Comparison of ENCODE assay signal across 8 mouse cellular contexts in genomic region chr2:30445312-30445711, GRCm38 (mm10). TPM values are rescaled to one million over a fixed set of nuclear protein-coding genes. Genes with fewer than 3 reads are reported as not detected.
DNase-seq lines count a peak whose midpoint lies in the region; ATAC-seq and TF ChIP-seq lines count a peak whose summit lies in the region.

No protein-coding gene starts in this region.

- 11% methylated on average over 2 of the region's 2 CpGs for WGBS in embryonic facial prominence, embryonic 11.5 days

- H3K27me3 ChIP-seq in embryonic facial prominence, embryonic 11.5 days (ENCODE audit: control insufficient read depth, insufficient read depth, low read length), result no peaks in the 10 kb centered on the region

- peak overlapping the region; percentile 41; the same call in 1 of the 2 replicates for H3K27ac ChIP-seq in left cerebral cortex, adult 2 months
- peak overlapping the region; percentile 68 for H3K27ac ChIP-seq in embryonic facial prominence, embryonic 11.5 days (replicated peaks; ENCODE audit: low read depth, low read length)

- peak overlapping the region; percentile 26 for H3K9ac ChIP-seq in embryonic facial prominence, embryonic 11.5 days (replicated peaks; ENCODE audit: low read length)

- DNase-seq in left cerebral cortex, adult 2 months (ENCODE audit: extremely low spot score in 1 of 2, low spot score in 2 of 2), result no peak
- DNase-seq in left cerebral cortex, adult 18-20 months (ENCODE audit: low spot score in 2 of 2), result no peak
- peak; percentile 74 for DNase-seq in embryonic facial prominence, embryonic 11.5 days (ENCODE audit: low spot score)
- DNase-seq in kidney, adult 18-20 months, result peak; percentile 49
- peak; percentile 28 for DNase-seq in lung, postnatal 14 days
- DNase-seq in thymus, postnatal 25 days, result no peak
- no peak for DNase-seq in right cerebral cortex, adult 18-20 months
- DNase-seq in spleen, postnatal 36 days (ENCODE audit: low spot score in 2 of 2), result no peak

- H3K9me3 ChIP-seq in embryonic facial prominence, embryonic 11.5 days (replicated peaks; ENCODE audit: control insufficient read depth, low read length), result no peaks in the 10 kb centered on the region; the same call in 1 of the 2 replicates

- peaks cover 30% of the 10 kb centered on the region for H3K4me1 ChIP-seq in embryonic facial prominence, embryonic 11.5 days (ENCODE audit: control insufficient read depth, insufficient read depth, low read length)

- no peak overlapping the region for H3K4me2 ChIP-seq in embryonic facial prominence, embryonic 11.5 days (ENCODE audit: low read depth, low read length)

- intact Hi-C loops in left cerebral cortex, adult 2 months (cut with DNase I), result no loop called here

- TF ChIP-seq CTCF in left cerebral cortex, adult 2 months (IDR thresholded peaks at IDR 0.05), result no peak

- H3K36me3 ChIP-seq in embryonic facial prominence, embryonic 11.5 days (replicated peaks; ENCODE audit: control insufficient read depth, insufficient read depth, low read depth, low read length), result peaks cover 5% of the 10 kb centered on the region

- ATAC-seq in embryonic facial prominence, embryonic 11.5 days (replicated peaks; ENCODE audit: insufficient number of reproducible peaks, low FRiP score, low TSS enrichment, low read depth), result no peak

- no peak overlapping the region for H3K4me3 ChIP-seq in left cerebral cortex, adult 2 months
- H3K4me3 ChIP-seq in embryonic facial prominence, embryonic 11.5 days (ENCODE audit: low read depth, low read length), result no peak overlapping the region

RNA-seq across cellular contexts. Expression of gene Ier5l, which starts 28.7 kb away (rescaled TPM):
- 10 to 100 TPM; 20.9 to 25.3 TPM for total RNA-seq in left cerebral cortex, adult 2 months (2021)
- total RNA-seq in left cerebral cortex, adult 18-20 months (2021), result 10 to 100 TPM; 30.3 to 30.4 TPM
- 6.6 and 12.6 TPM in 2 replicates for polyA plus RNA-seq in embryonic facial prominence, embryonic 11.5 days (2014; fragmentation: Nextera tagmentation; extraction: Ambion mirVana)

RNA-seq across cellular contexts. Expression of gene Ptpa, which starts 29.5 kb away (rescaled TPM):
- 100 to 1,000 TPM; 177 to 178 TPM for total RNA-seq in left cerebral cortex, adult 2 months (2021)
- total RNA-seq in left cerebral cortex, adult 18-20 months (2021), result 100 to 1,000 TPM; 182 to 189 TPM
- polyA plus RNA-seq in embryonic facial prominence, embryonic 11.5 days (2014; fragmentation: Nextera tagmentation; extraction: Ambion mirVana), result 53.7 and 62.4 TPM in 2 replicates

RNA-seq across cellular contexts. Expression of gene Crat, which starts 29.7 kb away (rescaled TPM):
- total RNA-seq in left cerebral cortex, adult 2 months (2021), result 10 to 100 TPM; 56.5 to 58.2 TPM
- total RNA-seq in left cerebral cortex, adult 18-20 months (2021), result 10 to 100 TPM; 53.7 to 57.3 TPM
- polyA plus RNA-seq in embryonic facial prominence, embryonic 11.5 days (2014; fragmentation: Nextera tagmentation; extraction: Ambion mirVana), result 24.0 and 29.6 TPM in 2 replicates

RNA-seq across cellular contexts. Expression of gene Dolpp1, which starts 53.3 kb away (rescaled TPM):
- 10 to 100 TPM; 25.8 to 26.8 TPM for total RNA-seq in left cerebral cortex, adult 2 months (2021)
- total RNA-seq in left cerebral cortex, adult 18-20 months (2021), result 10 to 100 TPM; 24.2 to 27.5 TPM
- polyA plus RNA-seq in embryonic facial prominence, embryonic 11.5 days (2014; fragmentation: Nextera tagmentation; extraction: Ambion mirVana), result 29.1 and 33.4 TPM in 2 replicates

Comparison
In these comparisons a context has a peak if more than half of its experiments do, and no peak if none do; other contexts are left out.
1. DNase-seq: peak in embryonic facial prominence, embryonic 11.5 days (single experiment), kidney, adult 18-20 months (single experiment) and lung, postnatal 14 days (single experiment); none in left cerebral cortex, adult 2 months (0 of 2), left cerebral cortex, adult 18-20 months (0 of 2), thymus, postnatal 25 days (single experiment), right cerebral cortex, adult 18-20 months (single experiment) and spleen, postnatal 36 days (0 of 2).